Mouse (Mus musculus) embryo, embryonic 10.5 days (tissue): Measurements from ENCODE around the gene Olfr1192-ps1.
"Not testable (repeated sequence)": the region's sequence is repeated elsewhere in the genome, so short reads cannot be mapped to it uniquely, and the experiment has no call there.

Source experiments
- DNase-seq: peaks from one replicate; pipeline ENCODE4 v3.0.0-alpha.2; 2015; ENCODE audit warnings: low spot score

Gene Olfr1192-ps1

DNA sequence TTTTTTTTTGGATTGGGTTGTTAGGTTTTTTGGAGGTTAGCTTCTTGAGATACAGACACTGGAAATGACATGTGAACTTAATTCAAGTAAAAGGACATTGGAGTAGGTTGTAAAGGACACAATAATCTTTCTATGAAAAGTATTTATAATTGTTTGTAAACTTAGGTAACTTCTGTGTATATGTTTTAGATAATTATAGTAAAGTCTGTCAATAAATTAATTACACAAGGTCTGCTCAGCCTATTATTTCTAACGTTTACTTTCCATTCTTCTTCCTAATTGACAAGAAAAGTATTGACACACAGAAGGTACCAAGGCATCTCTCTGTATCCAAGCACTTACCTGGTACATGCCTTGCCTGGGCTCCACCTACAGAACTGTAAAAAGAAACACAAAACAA, at the start of gene Olfr1192-ps1:
TSS of gene Olfr1192-ps1 (plus strand) at position 301 of the 400 bp plus-strand sequence.
- DNase-seq, result no peak

DNA sequence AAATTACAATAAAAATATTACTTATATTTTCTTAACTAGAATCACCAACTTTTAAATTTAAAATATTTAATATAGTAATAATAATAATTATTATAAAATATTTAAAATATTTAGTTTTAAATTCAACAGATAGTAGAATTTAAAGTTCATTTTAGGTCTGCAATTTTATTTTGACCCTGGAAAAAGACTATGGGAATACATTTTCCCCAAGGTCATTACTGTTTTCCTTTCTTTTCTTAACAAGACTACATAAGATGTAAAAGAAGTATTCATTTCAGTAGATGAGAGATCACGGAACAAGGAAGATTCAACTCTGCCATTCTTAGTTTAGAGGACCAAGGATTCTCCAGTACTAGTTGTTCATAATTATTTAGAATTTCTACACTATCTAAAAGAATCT, 8.1 kb upstream of the Olfr1192-ps1 start, which contains the start of gene Olfr1191-ps1:
TSS of gene Olfr1191-ps1 (plus strand) at position 301 of the 400 bp plus-strand sequence.
- DNase-seq, result not testable (repeated sequence)

DNA sequence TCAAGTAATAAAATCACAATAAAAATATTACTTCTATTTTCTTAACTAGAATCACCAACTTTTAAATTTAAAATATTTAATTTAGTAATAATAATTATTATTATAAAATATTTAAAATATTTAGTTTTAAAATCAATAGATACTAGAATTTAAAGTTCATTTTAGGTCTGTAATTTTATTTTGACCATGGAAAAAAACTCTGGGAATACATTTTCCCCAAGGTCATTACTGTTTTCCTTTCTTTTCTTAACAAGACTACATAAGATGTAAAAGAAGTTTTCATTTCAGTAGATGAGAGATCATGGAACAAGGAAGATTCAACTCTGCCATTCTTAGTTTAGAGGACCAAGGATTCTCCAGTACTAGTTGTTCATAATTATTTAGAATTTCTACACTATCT, 27.0 kb downstream of the Olfr1192-ps1 start, which contains the start of gene Olfr1193:
TSS of gene Olfr1193 (plus strand) at position 301 of the 400 bp plus-strand sequence.
- DNase-seq, result not testable (repeated sequence)

DNA sequence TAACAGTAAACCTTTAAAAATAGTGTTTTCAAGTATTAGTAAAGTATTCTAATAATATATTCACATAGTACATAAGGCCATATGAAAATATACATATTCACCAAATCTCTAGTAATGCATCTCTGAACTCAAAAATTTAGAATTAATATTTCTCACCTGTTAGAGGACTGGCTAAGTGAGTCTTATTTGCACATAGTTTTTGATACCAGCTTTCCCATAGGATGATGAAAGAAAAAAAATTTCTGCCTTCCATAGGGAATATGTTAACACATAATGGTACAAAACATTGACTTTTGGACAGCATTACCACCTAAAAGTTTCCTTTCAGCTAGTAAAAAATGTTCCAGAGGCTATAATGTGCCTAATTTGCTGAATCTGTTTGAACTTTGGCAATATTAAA, 40.8 kb downstream of the Olfr1192-ps1 start, which contains the start of gene Olfr1195:
TSS of gene Olfr1195 (minus strand) at position 101 of the 400 bp plus-strand sequence.
- no peak for DNase-seq

DNA sequence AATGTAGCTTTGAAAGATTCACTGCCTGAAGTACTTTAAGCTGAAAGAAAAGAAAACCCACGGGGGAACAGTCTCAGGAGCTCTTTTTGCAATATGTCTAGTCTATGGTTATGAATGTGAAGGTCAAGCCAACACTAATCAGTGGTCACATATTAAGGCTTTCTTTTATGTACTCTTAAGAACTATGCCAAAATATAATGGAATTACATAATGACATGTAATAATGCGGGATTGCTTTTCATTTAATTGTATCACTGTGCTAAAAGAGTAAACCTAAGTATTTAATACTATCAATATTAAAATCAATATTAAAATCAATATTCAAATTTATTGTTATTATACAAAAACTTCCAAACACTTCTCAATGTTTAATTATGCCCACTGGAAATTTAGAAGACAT, 56.2 kb downstream of the Olfr1192-ps1 start, which contains the start of gene Olfr1196:
TSS of gene Olfr1196 (minus strand) at position 101 of the 400 bp plus-strand sequence.
- DNase-seq, result no peak
